Mouse (Mus musculus): ENCODE results near the gene Efcab7. TPM values are rescaled to one million over a fixed set of nuclear protein-coding genes. Genes with fewer than 3 reads are reported as not detected.

Efcab7 gene
- polyA plus RNA-seq, 1 experiment from 2014 or later, result 14.3 TPM

DNA sequence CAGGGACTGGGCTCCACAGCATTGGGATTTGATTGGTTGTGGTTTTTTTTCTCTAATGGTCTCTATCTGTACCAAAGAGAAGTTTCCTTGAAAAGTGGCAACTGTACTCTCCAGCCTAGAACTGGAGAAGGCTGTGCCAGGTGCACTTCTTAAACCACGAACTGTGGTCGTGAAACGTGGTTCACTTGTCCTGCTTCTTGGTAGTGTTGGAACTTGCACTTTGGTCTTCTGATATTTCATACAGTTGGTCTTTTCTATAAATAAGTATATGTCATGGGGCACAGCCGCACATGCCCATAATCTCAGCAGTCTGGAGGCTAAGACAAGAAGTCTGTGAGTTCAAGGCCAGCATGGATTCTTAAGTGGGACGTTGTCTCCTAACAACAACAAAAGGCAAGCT is 107.3 kb downstream of the Efcab7 start:
- 86% methylated on average over 5 of the region's 5 CpGs for WGBS
- ATAC-seq (replicated peaks; ENCODE audit: low FRiP score), result no peak
- Histone ChIP-seq H3K9me3 (ENCODE audit: control insufficient read depth, low read length) (no peaks in the 10 kb centered on the region), H3K36me3 (ENCODE audit: control insufficient read depth, insufficient read depth, low read length) (peaks cover 10% of the 10 kb centered on the region; the same call in 1 of the 2 replicates), H3K9ac (ENCODE audit: low read depth, low read length) (no peak overlapping the region), H3K27me3 (replicated peaks; ENCODE audit: control insufficient read depth, insufficient read depth, low read length) (no peaks in the 10 kb centered on the region), H3K4me2 (no peak overlapping the region), H3K4me1 (replicated peaks; ENCODE audit: control insufficient read depth, insufficient read depth, low read length) (peaks cover 9% of the 10 kb centered on the region), H3K4me3 (ENCODE audit: low read depth, low read length) (no peak overlapping the region), H3K27ac (ENCODE audit: low read depth, low read length) (no peak overlapping the region)
- no peak for DNase-seq (ENCODE audit: low spot score)

DNA sequence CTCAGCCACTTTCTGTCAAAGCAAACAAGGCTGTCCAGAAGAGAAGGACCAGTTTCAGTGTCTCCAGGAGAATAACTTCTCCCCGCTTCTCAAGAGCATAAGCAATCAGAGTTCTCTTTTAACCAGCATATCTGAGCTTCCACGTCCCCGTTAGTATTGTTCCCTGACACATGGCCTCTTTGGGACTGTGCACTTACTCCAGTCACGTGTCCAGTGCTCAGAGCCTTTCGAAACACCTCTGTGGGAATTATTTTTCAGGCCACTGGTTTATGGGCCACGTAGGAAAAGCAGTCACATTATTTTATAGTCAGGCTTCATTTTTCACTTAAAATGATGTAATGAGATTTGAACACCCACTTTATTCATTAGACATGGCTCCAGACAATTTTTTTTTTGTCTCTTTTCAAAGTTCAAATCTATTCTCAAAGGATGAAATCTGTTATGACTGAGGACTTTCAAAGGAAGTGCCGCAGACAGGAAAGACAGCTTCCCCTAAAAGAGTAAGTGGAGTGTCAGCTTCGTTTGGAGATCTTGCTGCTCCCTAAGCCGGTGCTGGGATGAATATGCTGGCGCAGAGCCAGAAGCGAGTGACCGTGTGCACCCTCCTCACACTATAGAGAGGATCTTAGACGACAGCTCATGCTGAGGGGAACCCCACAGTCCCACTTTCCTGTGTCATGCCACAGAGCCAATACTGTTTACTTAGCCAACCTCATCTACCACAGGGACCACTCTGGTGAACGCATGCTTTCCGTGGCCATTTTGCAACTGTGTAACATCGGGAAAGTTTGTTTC is 110.9 kb downstream of the Efcab7 start:
- DNase-seq (ENCODE audit: low spot score) (peak; percentile 10), ATAC-seq (replicated peaks; ENCODE audit: low FRiP score) (no peak)
- Histone ChIP-seq H3K36me3 (ENCODE audit: control insufficient read depth, insufficient read depth, low read length) (peaks cover 6% of the 10 kb centered on the region; the same call in 1 of the 2 replicates), H3K4me2 (no peak overlapping the region), H3K27me3 (replicated peaks; ENCODE audit: control insufficient read depth, insufficient read depth, low read length) (no peaks in the 10 kb centered on the region), H3K9me3 (ENCODE audit: control insufficient read depth, low read length) (no peaks in the 10 kb centered on the region), H3K9ac (ENCODE audit: low read depth, low read length) (no peak overlapping the region), H3K4me1 (replicated peaks; ENCODE audit: control insufficient read depth, insufficient read depth, low read length) (no peaks in the 10 kb centered on the region; the same call in 1 of the 2 replicates), H3K4me3 (ENCODE audit: low read depth, low read length) (no peak overlapping the region), H3K27ac (ENCODE audit: low read depth, low read length) (no peak overlapping the region)
- WGBS, result 72% methylated on average over 16 of the region's 16 CpGs

DNA sequence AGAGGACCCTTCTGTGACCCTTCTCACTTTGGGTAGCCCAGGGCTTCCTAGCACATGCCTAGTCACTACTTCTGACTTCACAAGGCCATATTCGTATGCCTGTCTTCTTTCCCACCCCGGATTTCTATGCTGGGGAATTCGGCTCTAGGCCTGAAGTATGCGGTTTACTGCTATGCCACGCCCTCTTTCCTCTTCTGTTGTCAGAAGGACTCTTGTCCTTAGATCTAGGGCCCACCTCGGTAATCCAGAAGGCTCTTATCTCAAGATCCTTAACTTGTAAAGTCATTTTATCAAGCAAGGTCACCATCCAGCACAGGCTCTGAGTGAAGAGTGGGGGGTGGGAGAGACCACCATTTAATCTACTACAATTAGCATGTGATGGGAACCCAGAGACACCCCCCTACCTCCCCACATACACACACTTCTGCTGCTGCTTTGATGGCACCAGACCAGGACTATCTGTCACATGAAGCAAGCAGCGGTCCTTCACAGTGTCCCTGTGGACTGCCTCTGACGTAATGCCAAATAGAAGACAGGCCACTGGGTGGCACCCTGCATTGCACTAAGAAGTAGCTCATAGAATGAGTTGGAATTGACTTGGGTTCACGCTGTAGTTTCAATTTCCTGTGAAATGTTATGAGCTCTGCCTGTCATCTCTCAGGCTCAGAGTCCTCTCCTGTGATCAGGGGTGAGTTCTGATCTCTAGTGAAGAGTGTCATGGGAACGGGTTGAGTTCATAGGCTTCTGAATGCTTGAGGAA is 112.8 kb downstream of the Efcab7 start:
- no peak overlapping the region for H3K9ac ChIP-seq (ENCODE audit: low read depth, low read length)
- no peak for ATAC-seq (replicated peaks; ENCODE audit: low FRiP score)

DNA sequence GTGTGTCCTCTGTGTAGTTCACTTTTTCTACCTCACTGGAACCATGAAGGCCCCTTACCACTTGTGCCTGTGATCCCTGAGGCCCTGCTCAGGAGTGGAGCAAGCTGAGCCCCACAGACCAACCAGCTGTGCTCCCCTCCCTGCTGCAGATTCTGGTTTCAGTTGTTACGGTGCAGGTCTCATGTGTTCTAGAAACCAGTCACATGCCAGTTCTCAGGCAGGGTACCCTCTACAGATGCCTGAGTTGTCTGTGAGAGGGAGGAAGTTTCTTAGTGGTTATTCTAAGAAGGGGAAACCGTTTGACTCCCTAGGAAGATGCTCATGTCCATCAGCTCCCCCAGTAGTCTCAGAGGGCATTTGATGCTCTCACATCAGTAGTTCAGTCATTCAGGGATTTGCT is 115.6 kb downstream of the Efcab7 start:
- H3K9me3 ChIP-seq (ENCODE audit: control insufficient read depth, low read length), result no peaks in the 10 kb centered on the region
- ATAC-seq (replicated peaks; ENCODE audit: low FRiP score) (no peak), DNase-seq (ENCODE audit: low spot score) (no peak)
- H3K27me3 ChIP-seq (replicated peaks; ENCODE audit: control insufficient read depth, insufficient read depth, low read length), result no peaks in the 10 kb centered on the region
- H3K4me3 ChIP-seq (ENCODE audit: low read depth, low read length), result no peak overlapping the region
- H3K27ac ChIP-seq (ENCODE audit: low read depth, low read length), result no peak overlapping the region
- WGBS, result 74% methylated on average over 2 of the region's 2 CpGs
- no peaks in the 10 kb centered on the region; the same call in 1 of the 2 replicates for H3K4me1 ChIP-seq (replicated peaks; ENCODE audit: control insufficient read depth, insufficient read depth, low read length)
- no peak overlapping the region for H3K9ac ChIP-seq (ENCODE audit: low read depth, low read length)
- H3K36me3 ChIP-seq (ENCODE audit: control insufficient read depth, insufficient read depth, low read length), result no peaks in the 10 kb centered on the region
- no peak overlapping the region for H3K4me2 ChIP-seq

More for the DNA sequence above, 112.8 kb downstream of the Efcab7 start:
- 67% methylated on average over 10 of the region's 10 CpGs for WGBS
- H3K4me2 ChIP-seq, result no peak overlapping the region
- peak; percentile 26 for DNase-seq (ENCODE audit: low spot score)
- no peak overlapping the region for H3K27ac ChIP-seq (ENCODE audit: low read depth, low read length)
- H3K36me3 ChIP-seq (ENCODE audit: control insufficient read depth, insufficient read depth, low read length), result 0 out of 2 replicates have a peak, but pooled peaks cover 3% of the 10 kb centered on the region
- H3K9me3 ChIP-seq (ENCODE audit: control insufficient read depth, low read length), result no peaks in the 10 kb centered on the region
- no peak overlapping the region for H3K4me3 ChIP-seq (ENCODE audit: low read depth, low read length)
- H3K4me1 ChIP-seq (replicated peaks; ENCODE audit: control insufficient read depth, insufficient read depth, low read length), result no peaks in the 10 kb centered on the region; the same call in 1 of the 2 replicates
- no peaks in the 10 kb centered on the region for H3K27me3 ChIP-seq (replicated peaks; ENCODE audit: control insufficient read depth, insufficient read depth, low read length)

DNA sequence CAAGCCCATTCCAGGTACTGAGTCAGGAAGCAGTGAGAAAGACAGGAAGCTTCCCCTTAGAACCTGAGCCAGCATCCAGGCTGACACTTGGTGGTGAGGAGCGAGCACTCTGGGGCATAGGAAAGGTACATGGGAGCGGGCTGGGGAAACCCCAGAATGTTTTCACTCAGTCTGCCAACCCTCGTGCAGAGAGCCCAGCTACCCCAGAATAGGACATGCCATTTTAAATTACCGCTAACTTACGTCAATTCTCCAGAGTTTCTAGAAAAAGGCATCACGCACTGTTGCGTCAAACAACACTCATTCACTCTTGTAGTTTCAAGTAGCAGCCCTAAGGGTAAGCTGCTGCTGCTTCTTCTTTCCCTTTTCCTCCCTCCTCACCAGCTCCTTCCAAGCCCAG is 116.0 kb downstream of the Efcab7 start:
- no peak overlapping the region for H3K4me2 ChIP-seq
- ATAC-seq (replicated peaks; ENCODE audit: low FRiP score) (no peak), DNase-seq (ENCODE audit: low spot score) (no peak)
- no peak overlapping the region for H3K27ac ChIP-seq (ENCODE audit: low read depth, low read length)
- H3K36me3 ChIP-seq (ENCODE audit: control insufficient read depth, insufficient read depth, low read length), result no peaks in the 10 kb centered on the region
- no peak overlapping the region for H3K9ac ChIP-seq (ENCODE audit: low read depth, low read length)
- H3K27me3 ChIP-seq (replicated peaks; ENCODE audit: control insufficient read depth, insufficient read depth, low read length), result no peaks in the 10 kb centered on the region
- no peaks in the 10 kb centered on the region; the same call in 1 of the 2 replicates for H3K4me1 ChIP-seq (replicated peaks; ENCODE audit: control insufficient read depth, insufficient read depth, low read length)
- 90% methylated on average over 7 of the region's 7 CpGs for WGBS
- H3K9me3 ChIP-seq (ENCODE audit: control insufficient read depth, low read length), result no peaks in the 10 kb centered on the region
- no peak overlapping the region for H3K4me3 ChIP-seq (ENCODE audit: low read depth, low read length)

DNA sequence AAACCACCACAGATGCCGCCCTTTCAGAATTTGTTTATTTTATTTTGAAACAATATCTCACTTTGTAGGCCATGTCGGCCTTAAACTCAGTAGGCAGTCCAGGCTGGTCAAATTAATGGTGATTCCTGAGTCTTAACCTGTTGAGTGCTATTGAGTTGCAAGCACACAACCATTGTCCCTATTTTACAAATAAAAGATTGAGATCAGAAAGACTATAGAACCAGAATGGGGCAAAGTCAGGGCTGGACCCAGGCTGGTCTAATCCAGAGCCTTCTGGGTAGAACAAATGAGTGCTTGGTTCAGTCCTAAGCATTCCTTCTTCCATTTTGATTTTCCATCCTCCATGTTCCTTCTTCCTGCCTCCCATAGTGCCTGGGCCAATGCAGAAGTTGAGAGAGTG is 117.5 kb downstream of the Efcab7 start:
- DNase-seq (ENCODE audit: low spot score), result no peak
- H3K4me3 ChIP-seq (ENCODE audit: low read depth, low read length), result no peak overlapping the region
- no peak overlapping the region for H3K9ac ChIP-seq (ENCODE audit: low read depth, low read length)
- no peak overlapping the region for H3K4me2 ChIP-seq
- no peaks in the 10 kb centered on the region for H3K4me1 ChIP-seq (replicated peaks; ENCODE audit: control insufficient read depth, insufficient read depth, low read length)
- no peak overlapping the region for H3K27ac ChIP-seq (ENCODE audit: low read depth, low read length)
- no peaks in the 10 kb centered on the region for H3K9me3 ChIP-seq (ENCODE audit: control insufficient read depth, low read length)
- 82% methylated on average over 2 of the region's 2 CpGs for WGBS
- no peaks in the 10 kb centered on the region for H3K36me3 ChIP-seq (ENCODE audit: control insufficient read depth, insufficient read depth, low read length)
- H3K27me3 ChIP-seq (replicated peaks; ENCODE audit: control insufficient read depth, insufficient read depth, low read length), result no peaks in the 10 kb centered on the region
- ATAC-seq (replicated peaks; ENCODE audit: low FRiP score), result no peak

DNA sequence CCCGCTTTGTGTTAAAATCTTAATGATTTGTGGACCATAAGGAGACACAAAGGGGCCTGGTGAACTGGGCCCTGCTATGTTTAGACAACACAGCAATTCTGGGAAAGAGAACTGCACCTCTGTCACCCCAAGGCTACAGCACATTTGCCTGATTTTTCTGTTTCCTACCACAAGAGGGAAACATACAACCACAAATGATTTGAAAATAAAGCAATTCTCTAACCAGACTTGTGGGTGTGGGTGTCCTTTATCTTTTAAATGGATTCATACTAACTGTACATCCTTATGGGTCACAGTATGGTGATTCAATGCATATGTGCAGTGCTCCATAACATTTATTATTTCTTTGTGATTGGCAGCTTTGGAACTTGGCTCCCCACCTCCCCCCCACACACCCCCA is 118.2 kb downstream of the Efcab7 start:
- 66% methylated on average over 1 of the region's 1 CpGs for WGBS
- H3K27ac ChIP-seq (ENCODE audit: low read depth, low read length), result no peak overlapping the region
- no peaks in the 10 kb centered on the region for H3K9me3 ChIP-seq (ENCODE audit: control insufficient read depth, low read length)
- H3K4me3 ChIP-seq (ENCODE audit: low read depth, low read length), result no peak overlapping the region
- no peaks in the 10 kb centered on the region for H3K27me3 ChIP-seq (replicated peaks; ENCODE audit: control insufficient read depth, insufficient read depth, low read length)
- no peaks in the 10 kb centered on the region for H3K4me1 ChIP-seq (replicated peaks; ENCODE audit: control insufficient read depth, insufficient read depth, low read length)
- ATAC-seq (replicated peaks; ENCODE audit: low FRiP score), result no peak
- H3K9ac ChIP-seq (ENCODE audit: low read depth, low read length), result no peak overlapping the region
- no peaks in the 10 kb centered on the region for H3K36me3 ChIP-seq (ENCODE audit: control insufficient read depth, insufficient read depth, low read length)
- H3K4me2 ChIP-seq, result no peak overlapping the region
- DNase-seq (ENCODE audit: low spot score), result no peak

DNA sequence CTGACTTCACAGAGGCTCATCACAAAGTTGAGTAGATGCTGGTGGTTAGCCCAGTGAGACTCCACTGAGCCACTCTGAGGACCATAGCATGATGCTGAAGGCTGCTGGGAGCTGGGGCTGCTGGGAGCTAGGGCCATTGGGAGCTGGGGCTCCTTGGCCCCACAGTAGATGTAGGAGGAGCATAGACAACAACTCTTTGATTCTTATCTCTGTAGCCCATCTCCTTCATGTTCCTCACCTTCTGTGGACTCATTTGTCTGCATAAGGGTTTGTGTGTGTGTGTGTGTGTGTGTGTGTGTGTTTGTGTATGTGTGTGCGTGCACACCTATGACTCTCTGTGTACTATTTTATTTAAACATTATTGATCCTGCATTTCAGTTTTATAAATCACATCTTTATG is 118.9 kb downstream of the Efcab7 start:
- Histone ChIP-seq H3K36me3 (ENCODE audit: control insufficient read depth, insufficient read depth, low read length) (no peaks in the 10 kb centered on the region), H3K27me3 (replicated peaks; ENCODE audit: control insufficient read depth, insufficient read depth, low read length) (no peaks in the 10 kb centered on the region), H3K9ac (ENCODE audit: low read depth, low read length) (no peak overlapping the region), H3K4me1 (replicated peaks; ENCODE audit: control insufficient read depth, insufficient read depth, low read length) (no peaks in the 10 kb centered on the region), H3K4me2 (no peak overlapping the region), H3K9me3 (ENCODE audit: control insufficient read depth, low read length) (no peaks in the 10 kb centered on the region), H3K27ac (ENCODE audit: low read depth, low read length) (no peak overlapping the region), H3K4me3 (ENCODE audit: low read depth, low read length) (no peak overlapping the region)
- DNase-seq (ENCODE audit: low spot score) (no peak), ATAC-seq (replicated peaks; ENCODE audit: low FRiP score) (no peak)
- 100% methylated on average over 1 of the region's 1 CpGs for WGBS
